Mouse (Mus musculus) hindbrain, postnatal 0 days (tissue): ENCODE data around the gene Rgl1. TPM values are rescaled to one million over a fixed set of nuclear protein-coding genes. Genes with fewer than 3 reads are reported as not detected.
A peak's percentile ranks its signal among the peaks of the same experiment; 100 is the strongest.

Source experiments
- ATAC-seq: fragments of 200-750 bp; cut with Nextera tagmentation; 2 replicates; pipeline ENCODE4 v1.8.0; 2017; ENCODE audit warnings: mild to moderate bottlenecking, moderate TSS enrichment, moderate library complexity
- DNase-seq: peaks from one replicate; pipeline ENCODE4 v3.0.0-alpha.2; 2015; ENCODE audit warnings: low spot score
- H3K27ac ChIP-seq: fragments of 300-500 bp; sonication (generic); 2 replicates; pipeline ENCODE4 v1.5.1; 2014; ENCODE audit warnings: mild to moderate bottlenecking
- H3K27me3 ChIP-seq: fragments of 300-500 bp; sonication (generic); 2 replicates; pipeline ENCODE4 v1.6.1; 2014; ENCODE audit warnings: low read length, mixed read lengths; ENCODE audit not compliant: insufficient read depth
- H3K36me3 ChIP-seq: fragments of 300-500 bp; sonication (generic); 2 replicates; pipeline ENCODE4 v1.6.1; 2014; ENCODE audit warnings: low read length, mixed read lengths; ENCODE audit not compliant: insufficient read depth
- H3K4me1 ChIP-seq: fragments of 300-500 bp; sonication (generic); 2 replicates; pipeline ENCODE4 v1.6.1; 2014; ENCODE audit warnings: antibody characterized with exemption, low read length, mixed read lengths; ENCODE audit not compliant: insufficient read depth
- H3K4me2 ChIP-seq: fragments of 300-500 bp; sonication (generic); 2 replicates; pipeline ENCODE4 v1.6.1; 2014; ENCODE audit warnings: low read depth, mild to moderate bottlenecking, low read length, moderate library complexity, mixed read lengths
- H3K4me3 ChIP-seq: fragments of 300-500 bp; sonication (generic); 2 replicates; pipeline ENCODE4 v1.5.1; 2014; ENCODE audit warnings: low read length
- H3K9ac ChIP-seq: fragments of 300-500 bp; sonication (generic); replicated peaks from 2 replicates; pipeline ENCODE4 v1.6.1; 2014; ENCODE audit warnings: mild to moderate bottlenecking, low read length, moderate library complexity, mixed read lengths
- H3K9me3 ChIP-seq: fragments of 300-500 bp; sonication (generic); 2 replicates; pipeline ENCODE4 v1.6.1; 2016; ENCODE audit warnings: low read length, mixed read lengths
- CTCF ChIP-seq: IDR thresholded peaks from 2 replicates; pipeline ENCODE4 v1.5.1; 2016; ENCODE audit warnings: antibody characterized with exemption, control low read depth, low read depth
- WGBS: fragments of 180-500 bp; shearing (Covaris S2); extraction: QIAGEN DNeasy Blood & Tissue Kit; methylation state at CpG from one replicate; pipeline ENCODE4 v1.1.7; 2014; 5-methylcytosine and 5-hydroxymethylcytosine counted together
- polyA plus RNA-seq: library from polyadenylated mRNA; unstranded; fragments of >200 nt; fragmentation: Nextera tagmentation; extraction: Ambion mirVana; gene quantifications from 2 replicates; pipeline ENCODE4 v1.2.1, GENCODE M21; 2015
- total RNA-seq: library from RNA; depleted of rRNA; stranded (reverse); fragments of >200 nt; gene quantifications from 2 replicates; pipeline ENCODE4 v1.2.3, GENCODE M21; 2014; rRNA removed

The Rgl1 gene
- total and polyA plus RNA-seq, 2 experiments from 2014 or later = 16.1 to 17.0 TPM

DNA sequence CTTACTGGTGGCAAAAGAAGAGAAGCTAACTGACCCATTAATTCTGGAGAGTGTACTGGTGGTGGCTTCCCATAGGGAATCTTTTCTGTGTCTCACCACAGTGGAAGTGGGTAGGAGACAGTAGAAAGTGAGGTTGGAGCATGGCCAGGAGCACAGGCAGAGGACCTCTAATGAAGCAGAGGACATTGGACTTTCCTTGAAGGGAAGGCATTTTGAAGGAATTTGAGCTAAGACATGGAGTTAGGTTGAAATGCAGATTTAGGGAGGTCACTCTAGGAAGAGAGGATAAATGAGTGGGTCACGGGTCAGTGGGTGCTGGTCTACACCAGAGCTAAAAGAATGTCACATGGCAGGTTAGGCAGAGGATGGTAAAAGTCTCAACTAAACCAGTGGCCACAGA lies 275.3 kb downstream of the Rgl1 start:
- Histone ChIP-seq H3K4me2 (no peak overlapping the region), H3K27ac (no peak overlapping the region), H3K9ac (no peak overlapping the region), H3K36me3 (no peaks in the 10 kb centered on the region; the same call in 1 of the 2 replicates), H3K9me3 (no peaks in the 10 kb centered on the region), H3K4me3 (no peak overlapping the region), H3K27me3 (no peaks in the 10 kb centered on the region), H3K4me1 (no peaks in the 10 kb centered on the region)
- WGBS = 96% methylated on average over 1 of the region's 1 CpGs
- no peak for DNase-seq
- ATAC-seq = no peak
- TF ChIP-seq CTCF = no peak

DNA sequence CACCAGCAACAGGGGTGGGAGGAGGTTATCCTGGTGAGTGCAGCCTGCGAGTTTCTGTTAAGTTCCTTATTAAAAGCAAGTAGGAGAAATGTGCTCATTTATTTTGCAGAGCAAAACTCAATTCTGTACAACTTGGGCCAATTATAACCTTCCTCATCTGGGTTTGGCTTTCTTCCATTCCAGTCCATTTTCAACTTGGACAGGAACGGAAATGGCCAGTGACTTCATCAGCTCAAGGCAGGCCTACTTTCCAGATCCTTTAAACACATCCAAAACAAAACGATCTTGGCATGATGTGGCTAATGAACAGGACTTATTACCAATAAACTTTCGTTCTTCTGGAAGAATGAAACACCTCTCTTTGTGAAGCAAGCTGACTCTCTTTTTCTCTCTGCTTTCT lies 290.0 kb downstream of the Rgl1 start:
- no peak for TF ChIP-seq CTCF

DNA sequence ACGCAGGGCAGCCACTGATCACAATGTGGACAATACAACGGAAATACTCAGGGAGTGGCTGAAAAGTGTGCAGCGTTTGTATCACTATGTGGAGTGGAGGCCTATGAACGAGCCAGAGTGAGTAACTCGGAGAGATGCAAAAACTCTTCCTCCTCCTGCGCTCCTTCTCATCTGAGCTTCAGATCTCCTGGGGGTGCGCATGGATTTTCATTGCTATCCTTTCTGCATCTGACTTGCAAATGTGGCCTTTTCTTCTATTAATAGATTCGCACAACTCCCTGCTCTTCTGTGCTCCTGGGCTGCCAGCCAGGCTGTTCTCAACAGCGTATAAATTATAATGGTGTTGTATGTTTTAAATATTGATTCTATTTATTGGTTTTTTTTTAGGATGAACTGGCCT lies 297.7 kb downstream of the Rgl1 start:
- no peak for TF ChIP-seq CTCF
- whole genome bisulfite sequencing = 21% methylated on average over 9 of the region's 9 CpGs
- no peak overlapping the region for H3K4me3 ChIP-seq
- H3K4me1 ChIP-seq = no peaks in the 10 kb centered on the region
- no peak overlapping the region for H3K4me2 ChIP-seq
- no peaks in the 10 kb centered on the region for H3K9me3 ChIP-seq
- ATAC-seq = no peak
- no peaks in the 10 kb centered on the region for H3K27me3 ChIP-seq
- H3K9ac ChIP-seq = no peak overlapping the region
- peak; percentile 36 for DNase-seq
- H3K36me3 ChIP-seq = no peaks in the 10 kb centered on the region
- no peak overlapping the region for H3K27ac ChIP-seq

More for the DNA sequence above, 290.0 kb downstream of the Rgl1 start:
- H3K27me3 ChIP-seq = no peaks in the 10 kb centered on the region
- 80% methylated on average over 4 of the region's 4 CpGs for WGBS
- no peaks in the 10 kb centered on the region for H3K36me3 ChIP-seq
- no peak overlapping the region for H3K9ac ChIP-seq
- H3K4me1 ChIP-seq = no peaks in the 10 kb centered on the region
- no peak overlapping the region for H3K27ac ChIP-seq
- H3K4me3 ChIP-seq = no peak overlapping the region
- H3K9me3 ChIP-seq = no peaks in the 10 kb centered on the region
- ATAC-seq (no peak), DNase-seq (no peak)
- no peak overlapping the region for H3K4me2 ChIP-seq

Other genes with a start within 250 kb of the Rgl1 start
- gene Apobec4, start 15.8 kb downstream of the Rgl1 start, total RNA-seq = not detected in 2 replicates
- not detected in 2 replicates for gene Apobec4, start 15.8 kb downstream of the Rgl1 start, polyA plus RNA-seq
- gene Arpc5, start 191 bp upstream of the Rgl1 start, total RNA-seq = 108 and 118 TPM in 2 replicates
- 312 and 319 TPM in 2 replicates for gene Arpc5, start 191 bp upstream of the Rgl1 start, polyA plus RNA-seq
- gene Ncf2, start 33.8 kb upstream of the Rgl1 start, total RNA-seq = 3.7 and 16.7 TPM in 2 replicates
- gene Ncf2, start 33.8 kb upstream of the Rgl1 start, polyA plus RNA-seq = 1.8 and 3.5 TPM in 2 replicates
- gene Smg7, start 136.3 kb upstream of the Rgl1 start, total RNA-seq = 60.8 and 65.0 TPM in 2 replicates
- gene Smg7, start 136.3 kb upstream of the Rgl1 start, polyA plus RNA-seq = 24.6 and 26.9 TPM in 2 replicates
- 120 and 121 TPM in 2 replicates for gene Nmnat2, start 188.6 kb upstream of the Rgl1 start, total RNA-seq
- 58.0 and 70.5 TPM in 2 replicates for gene Nmnat2, start 188.6 kb upstream of the Rgl1 start, polyA plus RNA-seq